Mouse (Mus musculus) stomach, embryonic 14.5 days (tissue): Measurements from ENCODE around the gene Neurod1. TPM values are rescaled to one million over a fixed set of nuclear protein-coding genes. Genes with fewer than 3 reads are reported as not detected.

ENCODE experiments used
- ATAC-seq: fragments of 200-750 bp; cut with Nextera tagmentation; 2 replicates; pipeline ENCODE4 v1.8.0; 2017; ENCODE audit warnings: low read depth, moderate TSS enrichment; ENCODE audit not compliant: insufficient number of reproducible peaks, insufficient read depth, low FRiP score
- H3K27ac ChIP-seq: fragments of 300-500 bp; sonication (generic); 2 replicates; pipeline ENCODE4 v1.5.1; 2014; ENCODE audit warnings: mild to moderate bottlenecking, low read length, moderate library complexity, mixed read lengths
- H3K27me3 ChIP-seq: fragments of 300-500 bp; sonication (generic); 2 replicates; pipeline ENCODE4 v1.6.1; 2014; ENCODE audit warnings: low read length, control low read depth, mixed read lengths; ENCODE audit not compliant: control insufficient read depth, insufficient read depth
- H3K36me3 ChIP-seq: fragments of 300-500 bp; sonication (generic); 2 replicates; pipeline ENCODE4 v1.6.1; 2014; ENCODE audit warnings: mild to moderate bottlenecking, control low read depth, low read length, moderate library complexity, mixed read lengths; ENCODE audit not compliant: control insufficient read depth, insufficient read depth
- H3K4me1 ChIP-seq: fragments of 300-500 bp; sonication (generic); 2 replicates; pipeline ENCODE4 v1.6.1; 2014; ENCODE audit warnings: low read length, control low read depth, mixed read lengths; ENCODE audit not compliant: control insufficient read depth, insufficient read depth
- H3K4me2 ChIP-seq: fragments of 300-500 bp; sonication (generic); replicated peaks from 2 replicates; pipeline ENCODE4 v1.6.1; 2014; ENCODE audit warnings: low read depth, low read length, control low read depth
- H3K4me3 ChIP-seq: fragments of 300-500 bp; sonication (generic); 2 replicates; pipeline ENCODE4 v1.5.1; 2014; ENCODE audit warnings: low read depth, low read length, control low read depth
- H3K9ac ChIP-seq: fragments of 300-500 bp; sonication (generic); replicated peaks from 2 replicates; pipeline ENCODE4 v1.6.1; 2014; ENCODE audit warnings: low read depth, mild to moderate bottlenecking, control low read depth, low read length, moderate library complexity, mixed read lengths
- H3K9me3 ChIP-seq: fragments of 300-500 bp; sonication (generic); 2 replicates; pipeline ENCODE4 v1.6.1; 2016; ENCODE audit warnings: low read depth, low read length, control low read depth; ENCODE audit not compliant: control insufficient read depth
- WGBS: fragments of 180-500 bp; shearing (Covaris S2); extraction: QIAGEN DNeasy Blood & Tissue Kit; methylation state at CpG from one replicate; pipeline ENCODE4 v1.1.7; 2014; 5-methylcytosine and 5-hydroxymethylcytosine counted together
- polyA plus RNA-seq: library from polyadenylated mRNA; unstranded; fragments of >200 nt; fragmentation: Nextera tagmentation; extraction: Ambion mirVana; gene quantifications from 2 replicates; pipeline ENCODE4 v1.2.1, GENCODE M21; 2014

Neurod1 gene
- polyA plus RNA-seq: 0.09 and 0.56 TPM in 2 replicates

DNA sequence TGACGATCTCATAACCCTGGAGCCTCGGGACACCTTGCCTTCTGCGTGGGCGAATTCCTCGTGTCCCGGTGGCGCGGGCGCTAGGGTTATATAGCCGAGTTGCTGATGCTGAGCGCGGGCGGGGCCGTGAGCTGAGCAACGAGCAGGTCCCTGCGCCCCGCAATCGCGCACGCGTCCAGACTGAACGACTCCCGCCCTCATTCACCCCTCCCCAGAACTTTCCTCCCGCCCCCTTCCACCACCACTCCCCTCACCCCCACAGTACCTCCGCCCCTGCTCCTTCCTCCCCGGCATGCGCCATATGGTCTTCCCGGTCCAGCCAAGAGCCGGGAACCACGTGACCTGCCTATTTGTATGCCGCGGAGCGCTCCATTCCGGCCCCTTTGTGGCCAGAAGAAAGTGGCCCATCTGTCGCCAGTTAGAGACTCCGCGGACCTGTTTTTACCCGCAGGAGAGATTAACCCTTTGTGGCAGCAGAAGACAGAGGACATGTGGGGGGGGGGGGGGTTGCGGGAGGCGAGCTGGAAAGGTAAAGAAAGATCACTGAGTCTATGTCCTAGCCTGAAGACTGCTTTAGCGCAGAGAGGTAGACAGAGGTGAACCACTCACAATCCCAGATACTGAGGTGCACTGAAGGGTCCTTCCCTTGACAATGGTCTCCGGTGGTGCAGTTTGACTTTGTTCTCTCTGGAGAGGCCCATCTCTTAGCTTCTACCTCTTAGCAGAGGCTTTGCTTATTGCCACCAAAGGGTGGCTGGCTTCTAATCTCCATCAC is at the start of gene Neurod1, which contains the start of gene Cerkl:
TSS of gene Neurod1 (minus strand) at position 177 of the 775 bp plus-strand sequence.
TSS of gene Cerkl (minus strand) at position 211 of the 775 bp plus-strand sequence.
- no peaks in the 10 kb centered on the region for H3K9me3 ChIP-seq
- H3K9ac ChIP-seq: no peak within 1 kb of the TSS
- H3K36me3 ChIP-seq: no peaks in the 10 kb centered on the region
- H3K4me3 ChIP-seq: peak within 1 kb of the TSS; percentile 14
- no peak within 1 kb of the TSS for H3K27ac ChIP-seq
- H3K27me3 ChIP-seq: peaks cover 64% of the 10 kb centered on the region
- ATAC-seq: peak; percentile 71; the same call in 1 of the 2 replicates
- WGBS: under 1% methylated on average over 38 of the region's 42 CpGs
- no peaks in the 10 kb centered on the region for H3K4me1 ChIP-seq
- peak within 1 kb of the TSS; percentile 45 for H3K4me2 ChIP-seq

DNA sequence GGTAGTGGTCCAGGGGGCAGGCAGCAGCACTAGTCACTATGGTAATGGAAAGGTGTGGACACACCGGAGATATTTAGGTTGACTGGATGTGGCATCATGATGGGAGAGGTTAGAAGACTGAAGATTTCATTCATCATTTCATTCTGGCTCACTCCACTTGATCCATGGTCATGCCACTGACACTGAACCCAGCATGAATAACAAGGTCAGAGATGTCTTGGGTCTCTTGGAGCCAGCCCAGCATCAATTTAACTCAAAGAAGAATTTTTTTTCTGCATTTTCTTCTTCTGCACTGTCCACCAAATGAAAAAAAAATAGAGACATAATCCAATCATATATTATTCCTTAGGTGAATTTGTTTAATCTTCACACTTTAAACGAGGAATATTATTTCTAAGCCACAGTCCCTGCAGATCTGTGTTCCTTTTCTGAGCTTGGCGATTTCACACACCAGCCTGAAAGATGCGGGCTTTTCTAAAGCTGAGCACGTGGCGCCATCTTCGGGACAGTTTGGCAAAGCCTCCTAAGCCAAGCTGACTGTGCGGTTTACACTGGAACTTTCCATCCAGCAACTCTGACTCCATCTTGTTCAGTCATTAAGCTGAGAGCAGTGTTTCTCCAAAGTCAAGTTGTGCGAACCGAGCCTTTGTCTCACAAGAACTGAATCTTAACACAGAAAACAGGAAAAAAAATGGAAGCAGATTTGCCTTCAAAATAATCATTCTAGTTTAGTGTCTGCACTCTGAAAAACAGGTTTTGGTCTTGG is 42.6 kb upstream of the Neurod1 start:
- H3K27ac ChIP-seq: no peak overlapping the region
- no peaks in the 10 kb centered on the region for H3K27me3 ChIP-seq
- H3K9ac ChIP-seq: no peak overlapping the region
- no peaks in the 10 kb centered on the region for H3K4me1 ChIP-seq
- ATAC-seq: no peak
- no peaks in the 10 kb centered on the region for H3K36me3 ChIP-seq
- no peaks in the 10 kb centered on the region for H3K9me3 ChIP-seq
- no peak overlapping the region for H3K4me3 ChIP-seq
- no peak overlapping the region for H3K4me2 ChIP-seq
- WGBS: 27% methylated on average over 10 of the region's 10 CpGs

GRCm38 (mm10) chr2:79485127-79485526 is 28.6 kb upstream of the Neurod1 start:
- H3K27me3 ChIP-seq: no peaks in the 10 kb centered on the region
- WGBS: 68% methylated on average over 3 of the region's 3 CpGs
- no peak for ATAC-seq
- H3K36me3 ChIP-seq: no peaks in the 10 kb centered on the region
- H3K4me1 ChIP-seq: no peaks in the 10 kb centered on the region
- no peak overlapping the region for H3K9ac ChIP-seq
- no peak overlapping the region for H3K27ac ChIP-seq
- no peak overlapping the region for H3K4me2 ChIP-seq
- H3K9me3 ChIP-seq: no peaks in the 10 kb centered on the region
- no peak overlapping the region for H3K4me3 ChIP-seq

DNA sequence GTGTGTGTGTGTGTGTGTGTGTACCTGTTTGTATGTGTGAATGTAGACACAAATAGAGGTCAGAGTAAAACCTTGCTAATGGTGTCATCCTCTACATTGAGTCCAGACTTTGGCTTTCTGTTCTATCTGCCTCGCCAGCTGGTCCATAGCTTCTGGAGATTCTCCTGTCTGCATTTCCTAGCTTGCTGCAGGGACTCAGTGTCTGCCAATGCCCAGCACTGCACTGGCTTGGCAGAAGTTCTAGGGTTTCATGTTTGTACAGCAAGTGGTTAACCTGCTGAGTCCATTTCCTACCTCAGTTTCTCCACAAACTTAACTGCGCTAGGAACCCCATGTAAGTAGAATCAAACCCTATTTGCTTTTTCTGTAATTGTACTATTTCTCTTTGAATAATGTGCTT is 26.0 kb upstream of the Neurod1 start:
- H3K27ac ChIP-seq: no peak overlapping the region
- H3K36me3 ChIP-seq: no peaks in the 10 kb centered on the region
- H3K4me2 ChIP-seq: no peak overlapping the region
- no peaks in the 10 kb centered on the region for H3K9me3 ChIP-seq
- ATAC-seq: no peak
- H3K9ac ChIP-seq: no peak overlapping the region
- WGBS: 91% methylated on average over 2 of the region's 2 CpGs
- H3K4me1 ChIP-seq: no peaks in the 10 kb centered on the region
- H3K4me3 ChIP-seq: no peak overlapping the region
- no peaks in the 10 kb centered on the region for H3K27me3 ChIP-seq

GRCm38 (mm10) chr2:79462411-79462810 is 5.9 kb upstream of the Neurod1 start:
- no peak for ATAC-seq
- no peak overlapping the region for H3K9ac ChIP-seq
- no peak overlapping the region for H3K4me3 ChIP-seq
- WGBS: 78% methylated on average over 4 of the region's 4 CpGs
- no peak overlapping the region for H3K4me2 ChIP-seq
- no peak overlapping the region for H3K27ac ChIP-seq
- no peaks in the 10 kb centered on the region for H3K9me3 ChIP-seq
- peaks cover 31% of the 10 kb centered on the region for H3K27me3 ChIP-seq
- H3K4me1 ChIP-seq: no peaks in the 10 kb centered on the region
- no peaks in the 10 kb centered on the region for H3K36me3 ChIP-seq

DNA sequence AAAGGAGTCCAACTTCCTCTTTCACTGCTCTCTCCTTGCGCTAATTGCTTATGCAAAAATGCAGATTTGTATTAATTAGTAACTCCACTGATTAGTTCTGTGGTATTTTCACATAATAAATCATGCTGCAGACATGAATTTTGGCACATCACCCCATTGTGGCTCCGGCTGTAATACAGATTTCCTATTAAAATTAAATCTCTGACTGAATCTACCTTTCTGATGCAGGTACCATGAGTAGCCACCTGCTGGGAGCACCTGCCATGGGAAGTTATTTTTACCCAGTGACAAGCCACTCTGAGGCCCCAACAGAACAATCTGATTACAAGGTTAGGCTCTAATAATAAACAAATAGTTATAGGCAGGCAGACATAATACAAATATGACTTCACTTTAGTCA is 5.3 kb upstream of the Neurod1 start:
- no peak overlapping the region for H3K9ac ChIP-seq
- H3K4me3 ChIP-seq: no peak overlapping the region
- no peak overlapping the region for H3K27ac ChIP-seq
- H3K27me3 ChIP-seq: peaks cover 37% of the 10 kb centered on the region
- WGBS: 82% methylated on average over 2 of the region's 2 CpGs
- no peak for ATAC-seq
- no peaks in the 10 kb centered on the region for H3K4me1 ChIP-seq
- no peak overlapping the region for H3K4me2 ChIP-seq
- no peaks in the 10 kb centered on the region for H3K9me3 ChIP-seq
- no peaks in the 10 kb centered on the region for H3K36me3 ChIP-seq

- no peak for ATAC-seq
- Histone ChIP-seq H3K9me3 (no peaks in the 10 kb centered on the region), H3K4me2 (no peak overlapping the region), H3K4me3 (no peak overlapping the region), H3K9ac (no peak overlapping the region), H3K4me1 (no peaks in the 10 kb centered on the region), H3K27me3 (peaks cover 49% of the 10 kb centered on the region), H3K27ac (no peak overlapping the region), H3K36me3 (no peaks in the 10 kb centered on the region)
- WGBS: 2% methylated on average over 2 of the region's 2 CpGs
Measured at GRCm38 (mm10) chr2:79460586-79460985, 4.0 kb upstream of the Neurod1 start.

DNA sequence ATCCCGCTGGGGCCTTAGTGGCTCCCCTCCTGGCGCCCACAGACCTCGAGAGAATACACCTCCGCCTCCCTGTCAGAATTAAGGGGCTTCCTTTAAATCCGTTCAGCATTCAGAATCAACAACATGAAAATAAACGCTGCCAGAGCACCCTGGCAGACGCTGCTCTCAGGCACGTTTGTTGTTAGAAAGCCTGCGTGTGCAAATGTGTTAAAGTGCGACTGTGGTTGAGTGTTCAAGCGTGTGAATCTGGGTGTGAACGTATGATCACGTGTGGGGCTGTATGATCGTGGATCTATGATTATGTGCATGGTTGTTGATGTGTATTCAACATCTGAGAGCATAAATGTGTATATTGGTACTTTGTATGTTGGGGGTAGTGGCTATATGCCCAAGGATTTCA is 3.6 kb upstream of the Neurod1 start:
- H3K36me3 ChIP-seq: no peaks in the 10 kb centered on the region
- no peak overlapping the region for H3K4me3 ChIP-seq
- no peak overlapping the region for H3K9ac ChIP-seq
- no peak overlapping the region for H3K27ac ChIP-seq
- H3K4me1 ChIP-seq: no peaks in the 10 kb centered on the region
- no peak for ATAC-seq
- 10% methylated on average over 14 of the region's 14 CpGs for WGBS
- H3K4me2 ChIP-seq: no peak overlapping the region
- H3K9me3 ChIP-seq: no peaks in the 10 kb centered on the region
- H3K27me3 ChIP-seq: peaks cover 54% of the 10 kb centered on the region
